Mouse (Mus musculus) left cerebral cortex, postnatal 25 days (tissue): ENCODE measurements around the gene Deup1. TPM values are rescaled to one million over a fixed set of nuclear protein-coding genes. Genes with fewer than 3 reads are reported as not detected.

ENCODE experiments used
- DNase-seq, 2 experiments: peaks; one replicate each; pipeline ENCODE4 v3.0.0; 2022; ENCODE audit warnings: low spot score in 2 of 2, mixed read lengths in 1 of 2
- intact Hi-C: fragments of 180-260 bp; cut with DNase I; formaldehyde crosslinking; loops from one replicate; pipeline ENCODE4 v1.15.1; 2025
- total RNA-seq, 2 experiments: library from RNA; stranded (reverse); gene quantifications; 2 replicates each; pipeline ENCODE4 v1.2.3; 2021

Gene Deup1
- total RNA-seq, 2 experiments from 2014 or later: 0.30 to 0.34 TPM

DNA sequence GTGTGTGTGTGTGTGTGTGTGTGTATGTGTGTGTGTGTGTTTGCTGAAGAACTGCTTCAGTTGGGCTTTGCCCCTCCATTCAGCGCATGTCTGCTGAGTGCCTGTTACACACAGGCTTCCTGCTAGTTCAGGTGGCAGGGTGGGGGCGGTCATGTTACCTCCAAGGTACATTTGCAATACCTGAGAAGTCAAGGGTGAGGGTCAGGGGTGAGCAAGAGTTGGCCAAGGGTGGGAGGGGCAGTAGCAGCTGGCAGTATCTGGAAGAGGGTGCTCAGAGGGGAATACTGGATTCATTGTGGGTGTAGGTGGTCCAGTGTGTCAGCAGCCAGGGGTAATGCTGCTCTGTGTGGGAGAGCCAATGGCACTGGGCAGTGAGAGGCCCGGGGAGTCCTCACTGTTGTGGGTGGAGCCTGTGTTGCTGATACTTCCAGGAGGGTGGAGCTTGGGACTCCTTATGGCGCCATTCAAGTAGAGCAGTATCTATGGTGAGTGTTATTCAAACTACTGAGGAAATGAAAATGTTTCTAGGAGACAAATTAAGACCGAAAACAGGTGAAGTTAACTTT, 90.8 kb downstream of the Deup1 start:
- intact Hi-C loops: no loop called here
- DNase-seq: no peak

GRCm38 (mm10) chr9:15535418-15535817, 92.3 kb downstream of the Deup1 start:
- intact Hi-C loops: no loop called here
- no peak for DNase-seq

GRCm38 (mm10) chr9:15534110-15534509, 93.6 kb downstream of the Deup1 start:
- DNase-seq: no peak
- intact Hi-C loops: no loop called here

DNA sequence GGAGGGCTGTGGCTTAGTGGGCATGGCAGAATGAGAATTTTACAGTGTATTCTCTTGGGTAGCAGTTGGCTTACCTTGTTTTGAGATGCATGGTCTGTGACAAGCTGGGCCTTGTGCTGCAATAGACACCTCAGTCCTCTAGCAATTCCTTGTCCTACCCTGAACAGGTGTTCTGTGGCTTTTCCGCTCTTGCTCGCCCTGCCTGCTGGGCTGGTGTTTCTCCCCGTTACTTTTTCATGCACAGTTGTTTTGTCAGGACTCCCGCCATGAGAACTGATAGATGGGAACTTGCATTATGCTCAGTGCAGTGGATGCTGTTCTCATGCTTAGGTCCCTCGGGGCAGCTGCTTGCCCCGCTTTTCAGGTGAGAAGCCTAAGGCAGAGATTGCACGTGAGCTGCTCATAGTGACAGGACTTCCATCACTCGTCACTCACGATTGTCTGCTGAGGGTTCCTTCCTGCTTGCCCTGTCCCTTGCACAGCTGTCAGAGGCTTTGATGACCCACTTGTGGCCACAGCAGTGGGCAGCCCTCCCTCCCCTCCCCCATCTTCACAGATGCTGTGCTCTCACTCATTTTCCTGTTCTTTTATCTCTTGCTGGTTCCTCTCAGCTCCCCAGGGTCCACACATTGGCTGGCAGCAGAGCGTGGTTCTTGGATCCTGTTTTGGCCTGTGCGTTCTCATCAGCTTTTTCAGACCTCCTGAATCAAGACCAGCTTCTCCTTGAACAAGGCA, 94.2 kb downstream of the Deup1 start:
- intact Hi-C loops: no loop called here
- DNase-seq: no peak

DNA sequence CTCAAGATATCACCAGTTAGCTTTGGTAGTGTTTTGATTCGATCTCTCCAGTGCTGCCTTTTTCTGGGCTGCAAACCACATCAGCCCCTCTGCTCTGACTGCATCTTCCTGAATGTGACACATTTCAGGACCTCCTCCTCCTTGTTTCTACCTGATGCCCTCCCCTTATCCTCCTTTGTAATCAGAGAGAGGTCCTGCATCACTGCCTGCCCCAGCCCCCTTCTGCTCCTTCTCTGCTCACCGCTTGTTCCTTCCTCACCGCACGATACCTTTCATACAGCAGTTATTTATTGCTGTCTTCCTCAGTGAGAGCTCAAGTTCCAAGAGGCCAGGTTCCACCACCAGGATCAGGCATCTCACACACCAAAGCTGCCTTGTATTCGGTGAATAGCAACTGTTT, 96.5 kb downstream of the Deup1 start:
- DNase-seq: no peak
- intact Hi-C loops: no loop called here

DNA sequence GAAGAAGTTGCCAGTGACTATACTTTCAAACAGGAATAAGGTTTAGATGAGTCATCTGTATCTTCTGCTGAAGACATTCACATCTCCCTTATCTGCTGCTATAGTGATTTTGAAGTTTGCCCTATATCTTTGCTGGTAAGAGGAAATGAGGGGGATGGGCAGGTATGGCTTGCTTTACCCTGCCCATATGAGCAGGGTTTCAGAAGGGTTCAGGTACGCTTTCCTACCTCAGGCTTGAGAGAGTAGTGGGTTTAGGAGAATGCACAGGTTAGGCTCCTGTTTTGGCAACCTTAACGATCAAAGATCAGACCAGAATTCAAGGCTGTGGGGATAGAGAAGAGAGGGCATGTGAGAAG, 97.8 kb downstream of the Deup1 start:
- DNase-seq: no peak
- intact Hi-C loops: no loop called here

GRCm38 (mm10) chr9:15529275-15529964, 98.3 kb downstream of the Deup1 start:
- intact Hi-C loops: no loop called here
- DNase-seq: no peak

- intact Hi-C loops: no loop called here
- no peak for DNase-seq
These were observed 99.4 kb downstream of the Deup1 start for GRCm38 (mm10) chr9:15528368-15528767.

DNA sequence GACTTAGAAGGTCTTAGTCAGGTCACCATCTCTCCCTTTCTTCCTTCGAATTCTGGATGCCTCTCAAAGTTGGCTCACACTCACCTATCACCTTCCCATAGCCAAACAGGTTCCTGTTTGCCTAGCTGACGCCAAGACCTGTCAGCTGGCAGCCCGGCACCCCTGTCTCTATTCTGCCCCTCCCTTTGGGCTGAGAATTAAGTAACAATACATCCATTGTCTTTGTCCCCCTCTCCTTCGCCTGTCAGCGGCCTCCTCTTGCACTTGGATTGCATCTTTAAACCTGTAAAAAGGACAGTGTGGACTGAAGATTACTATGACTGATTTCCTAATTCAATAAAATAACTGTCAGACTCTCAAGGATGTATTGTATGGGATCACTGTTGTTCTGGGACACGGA, 99.9 kb downstream of the Deup1 start:
- DNase-seq: no peak
- intact Hi-C loops: no loop called here

DNA sequence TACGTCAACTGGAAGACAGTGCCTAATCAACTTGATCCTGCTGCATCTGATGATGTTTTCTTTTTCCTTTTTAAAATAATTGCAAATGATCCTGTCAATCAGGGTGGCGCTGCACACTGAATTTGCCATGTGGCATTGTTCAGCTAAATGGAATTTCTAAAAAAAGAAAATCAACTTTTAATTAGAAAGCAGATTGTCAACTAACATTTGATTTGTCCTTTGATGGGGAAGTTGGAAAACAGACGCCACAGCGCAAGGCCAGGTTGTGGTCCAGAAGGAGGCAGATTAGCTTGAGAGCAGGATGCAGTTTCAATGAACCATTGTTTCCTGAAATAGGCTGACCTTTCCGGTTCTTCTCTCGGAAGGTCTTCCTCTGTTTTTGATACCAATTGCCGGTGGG, 101.2 kb downstream of the Deup1 start:
- intact Hi-C loops: no loop called here
- no peak for DNase-seq

GRCm38 (mm10) chr9:15525246-15525645, 102.5 kb downstream of the Deup1 start:
- intact Hi-C loops: no loop called here
- no peak for DNase-seq

GRCm38 (mm10) chr9:15523646-15524045, 104.1 kb downstream of the Deup1 start:
- DNase-seq: no peak
- intact Hi-C loops: no loop called here

- DNase-seq: no peak
- intact Hi-C loops: no loop called here
These were observed 104.8 kb downstream of the Deup1 start for GRCm38 (mm10) chr9:15522887-15523286.

DNA sequence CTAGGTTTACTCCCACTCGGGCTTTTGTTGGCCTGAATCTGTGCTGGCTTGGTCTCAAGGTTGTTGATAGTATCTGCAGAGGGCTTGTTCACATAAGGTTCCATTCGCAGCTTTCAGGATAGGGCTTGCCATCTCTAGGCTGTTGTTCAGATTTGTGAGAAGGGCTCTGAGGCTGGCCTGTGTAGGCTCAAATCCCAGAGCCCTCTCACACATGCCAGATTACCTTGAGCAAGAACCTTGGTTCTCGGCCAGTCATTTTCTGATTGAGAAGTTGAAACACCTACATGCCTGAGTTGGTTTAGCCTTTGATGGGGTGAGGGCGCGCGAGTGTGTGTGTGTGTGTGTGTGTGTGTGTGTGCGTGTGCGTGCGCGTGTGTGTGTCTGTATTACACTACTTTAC, 105.4 kb downstream of the Deup1 start:
- no peak for DNase-seq
- intact Hi-C loops: no loop called here

DNA sequence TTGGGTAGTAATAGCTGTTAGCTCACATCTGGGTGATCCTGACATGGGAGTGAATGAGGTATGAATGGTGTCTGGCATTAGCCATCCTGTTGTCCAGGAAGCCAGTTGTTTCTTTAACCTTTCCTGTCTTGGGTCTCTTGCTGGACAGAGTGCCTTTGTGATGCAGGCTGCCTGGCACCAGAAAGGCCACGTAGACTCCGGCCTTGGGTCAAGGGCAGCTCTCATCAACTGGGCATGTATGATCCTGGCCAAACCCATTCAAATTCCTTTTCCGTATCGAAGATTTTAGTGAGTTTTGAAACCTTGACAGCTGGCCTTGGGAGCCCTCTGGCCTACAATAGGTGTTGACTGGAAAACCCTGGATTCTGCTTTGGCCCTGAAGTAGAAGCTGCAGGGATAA, 109.8 kb downstream of the Deup1 start:
- intact Hi-C loops: no loop called here
- DNase-seq: no peak

DNA sequence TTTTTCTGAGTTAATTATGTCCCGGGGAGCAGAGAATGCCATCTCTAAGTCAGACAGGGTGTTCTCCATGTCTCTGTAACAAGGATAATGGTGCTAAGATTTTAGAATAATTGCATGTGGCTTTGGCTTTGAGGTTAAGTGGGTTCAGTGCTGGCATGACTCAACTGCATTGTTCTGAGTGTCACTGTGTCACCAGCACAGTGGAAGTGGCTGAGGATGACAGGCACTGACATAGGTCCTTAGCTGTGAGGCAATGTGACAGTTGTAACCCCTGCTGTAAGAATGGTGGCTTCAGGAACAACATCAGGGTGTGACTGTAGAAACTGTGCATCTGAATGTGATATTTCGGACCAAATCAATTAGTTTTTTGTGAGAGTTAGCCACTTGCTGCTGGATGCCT, 111.7 kb downstream of the Deup1 start:
- intact Hi-C loops: no loop called here
- no peak for DNase-seq

DNA sequence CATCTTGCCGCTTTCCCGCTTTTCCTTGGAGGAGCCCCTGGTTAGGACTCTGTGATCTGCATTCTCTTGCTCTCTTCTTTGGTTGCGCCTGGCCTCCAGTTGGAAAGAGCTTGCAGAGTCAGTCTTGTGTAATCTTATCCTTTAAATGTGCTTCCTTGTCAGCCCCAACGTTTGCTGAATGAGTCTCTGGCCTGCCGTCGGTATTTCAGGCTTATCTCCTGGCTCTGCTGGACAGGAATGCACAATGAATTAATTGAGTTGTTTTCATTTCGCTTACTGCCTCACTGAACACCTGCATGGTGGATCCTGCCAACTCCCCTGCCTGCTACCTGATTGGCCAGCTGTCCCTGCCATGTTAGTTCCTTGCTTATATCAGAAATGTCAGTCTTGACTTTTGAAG, 114.8 kb downstream of the Deup1 start:
- intact Hi-C loops: no loop called here
- no peak for DNase-seq

DNA sequence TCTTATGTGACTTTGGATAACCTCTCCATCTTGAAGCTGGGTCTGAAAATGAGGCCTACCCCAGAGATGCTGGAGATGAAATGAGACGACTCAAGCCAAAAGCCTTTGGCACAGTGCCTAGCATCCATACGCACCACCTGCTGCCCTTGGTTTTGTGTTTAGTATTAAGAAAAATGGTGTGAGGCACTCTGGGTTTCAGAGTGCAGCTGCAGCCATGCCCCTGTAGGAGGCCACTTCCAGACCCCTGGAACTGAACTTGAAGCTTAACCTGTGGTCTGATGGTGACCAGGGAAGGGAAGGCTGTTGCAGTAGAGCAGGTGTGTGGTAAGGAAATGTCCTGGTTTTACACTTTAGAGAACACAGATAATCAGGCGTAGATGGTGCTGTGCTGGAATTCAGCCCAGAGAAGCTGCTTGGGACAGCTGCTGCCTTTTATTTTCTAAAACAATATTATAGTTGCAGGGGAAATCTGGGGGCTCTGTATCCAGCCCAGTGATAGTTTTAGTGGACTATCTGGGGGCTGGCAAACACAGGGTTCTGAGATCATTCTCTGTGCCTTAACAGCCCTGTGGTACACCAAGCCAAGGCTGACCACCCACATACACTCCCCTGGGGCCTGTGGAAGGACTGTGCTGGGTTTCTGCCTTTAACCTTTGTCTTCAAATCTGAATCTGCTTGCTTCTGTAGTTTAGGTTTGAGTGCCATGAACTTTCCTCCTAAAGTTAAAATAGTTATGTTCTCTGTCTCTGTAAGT, 117.0 kb downstream of the Deup1 start:
- DNase-seq: no peak
- intact Hi-C loops: no loop called here
